Mouse (Mus musculus) heart, adult 8-10 months (tissue): Measurements from ENCODE around the gene Gemin7. TPM values are rescaled to one million over a fixed set of nuclear protein-coding genes. Genes with fewer than 3 reads are reported as not detected.

ENCODE experiments used
- DNase-seq: peaks from one replicate; pipeline ENCODE4 v3.0.0; 2022; ENCODE audit warnings: low spot score
- total RNA-seq, 4 experiments: library from RNA; stranded (reverse); gene quantifications; 2 replicates each; pipeline ENCODE4 v1.2.4; 2022

Gene Gemin7
- total RNA-seq, 4 experiments from 2014 or later, result 44.9 to 65.4 (median 52.1) TPM

DNA sequence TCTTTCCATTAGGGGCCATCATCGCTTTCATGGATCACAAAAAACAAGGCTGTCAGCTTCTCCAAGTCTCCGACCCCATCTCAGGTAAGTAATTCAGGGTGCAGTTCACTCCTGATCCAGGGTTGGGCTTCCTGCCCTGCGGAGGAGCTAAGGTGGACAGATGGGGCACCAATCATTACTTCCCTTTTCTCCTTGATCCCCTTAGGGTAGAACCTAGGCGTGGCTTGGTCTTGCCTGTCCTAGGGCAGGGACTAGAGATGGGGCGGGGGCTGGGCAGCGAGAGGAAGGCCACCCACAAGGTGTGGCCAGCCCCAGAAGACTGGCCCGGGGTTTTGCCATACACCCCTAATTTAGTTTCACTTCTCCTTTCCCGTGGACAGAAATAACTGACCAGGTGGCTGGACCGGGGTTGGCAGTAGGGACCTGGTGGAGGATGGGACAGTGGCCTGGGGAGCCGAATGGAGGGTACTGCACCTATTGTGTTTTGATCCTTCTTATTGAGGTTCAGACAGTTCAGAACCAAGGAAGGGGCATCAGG, 551 bp upstream of the Gemin7 start:
- no peak for DNase-seq

DNA sequence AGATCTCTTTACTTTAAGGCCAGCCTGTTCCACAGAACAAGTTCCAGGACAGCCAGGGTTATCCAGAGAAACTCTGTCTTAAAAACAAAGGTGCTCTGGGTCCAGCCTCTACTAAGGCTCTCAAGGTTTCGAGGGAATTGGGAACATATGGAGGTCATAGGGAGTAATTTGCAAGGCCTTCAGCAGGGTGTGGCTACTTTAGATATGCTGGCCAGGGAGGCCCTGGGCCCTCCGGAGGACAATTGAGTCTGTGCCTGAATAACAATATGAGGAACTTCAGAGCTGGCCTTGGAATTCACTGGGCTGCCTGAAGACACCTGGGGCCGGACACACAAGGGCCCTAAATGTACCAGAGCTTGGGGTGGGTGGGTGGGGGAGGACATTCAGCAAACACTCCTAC, 1.8 kb downstream of the Gemin7 start:
- DNase-seq, result no peak

DNA sequence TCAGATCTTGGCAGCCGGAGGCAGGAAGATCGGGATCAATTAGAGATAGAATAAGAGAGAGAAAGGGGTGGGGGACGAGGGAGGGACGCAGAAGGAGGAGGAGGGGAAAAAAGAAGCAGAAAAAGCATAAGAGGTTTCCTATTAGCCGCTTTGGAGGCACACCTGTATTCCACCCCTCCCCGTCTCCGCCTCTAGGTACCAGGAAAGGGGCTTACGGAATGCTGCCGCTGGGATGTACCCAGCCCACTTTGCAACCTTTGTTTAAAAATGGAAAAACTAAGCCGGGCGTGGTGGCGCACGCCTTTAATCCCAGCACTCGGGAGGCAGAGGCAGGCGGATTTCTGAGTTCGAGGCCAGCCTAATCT, 3.6 kb downstream of the Gemin7 start:
- no peak for DNase-seq

DNA sequence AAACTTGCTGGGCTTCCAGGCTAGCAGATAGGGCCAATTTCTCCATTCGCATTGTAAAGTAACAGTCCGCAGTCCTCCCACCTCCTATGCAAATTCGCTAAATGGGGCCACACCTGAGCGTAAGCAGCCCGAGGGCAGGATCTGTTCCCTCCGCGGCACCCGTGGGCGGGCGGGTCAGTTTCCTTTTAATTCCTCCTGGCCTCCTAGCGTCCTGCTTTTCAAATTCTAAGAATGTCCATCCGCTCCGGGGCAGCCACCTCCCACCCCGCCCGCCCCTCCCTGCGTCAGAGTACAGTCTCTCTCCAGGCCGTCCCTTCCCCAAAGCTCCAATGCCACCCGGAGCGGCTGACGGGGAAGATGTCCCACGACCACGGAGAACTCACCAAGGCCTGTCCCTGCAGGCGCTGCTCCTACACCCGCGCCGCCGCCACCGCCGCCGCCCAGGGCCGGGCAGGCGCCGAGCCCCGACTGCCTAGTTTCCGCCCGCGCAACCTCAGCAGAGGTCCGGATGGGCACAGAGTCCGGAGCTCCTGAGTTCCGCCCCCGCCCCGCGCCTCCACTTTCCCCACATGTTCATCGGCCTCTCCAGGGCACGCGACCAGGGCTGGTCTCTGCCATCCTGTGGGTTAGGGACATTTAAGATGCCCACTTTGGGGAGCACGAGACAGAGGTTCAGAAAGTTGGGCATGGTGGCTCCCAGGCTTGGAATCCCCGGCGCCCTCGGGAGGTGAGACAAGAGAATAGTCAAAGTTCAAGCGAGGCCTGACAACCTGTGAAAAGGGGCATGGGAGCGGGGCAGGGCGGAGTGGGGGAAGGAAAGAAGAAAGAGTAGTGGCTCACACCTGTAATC, 4.2 kb downstream of the Gemin7 start:
- peak; percentile 75 for DNase-seq

DNA sequence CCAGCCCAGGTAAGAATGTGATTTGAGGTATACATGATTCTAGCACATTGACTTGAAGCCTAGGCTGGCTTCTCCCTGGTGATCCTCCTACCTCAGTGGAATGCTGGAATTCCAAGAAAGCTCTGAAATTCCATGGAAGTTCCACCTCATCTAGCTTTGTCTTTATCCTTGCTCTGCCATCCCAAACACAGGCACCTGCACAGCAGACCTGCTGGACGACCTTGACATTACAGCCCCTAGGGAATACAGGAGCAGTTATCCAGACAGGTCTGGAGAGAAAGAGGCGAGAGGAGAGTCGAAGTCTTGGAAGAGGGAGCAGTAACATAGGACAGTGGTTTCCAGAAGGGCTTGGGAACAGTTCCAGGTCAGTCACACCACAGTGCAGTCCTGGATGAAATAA, 7.7 kb downstream of the Gemin7 start:
- DNase-seq, result no peak

DNA sequence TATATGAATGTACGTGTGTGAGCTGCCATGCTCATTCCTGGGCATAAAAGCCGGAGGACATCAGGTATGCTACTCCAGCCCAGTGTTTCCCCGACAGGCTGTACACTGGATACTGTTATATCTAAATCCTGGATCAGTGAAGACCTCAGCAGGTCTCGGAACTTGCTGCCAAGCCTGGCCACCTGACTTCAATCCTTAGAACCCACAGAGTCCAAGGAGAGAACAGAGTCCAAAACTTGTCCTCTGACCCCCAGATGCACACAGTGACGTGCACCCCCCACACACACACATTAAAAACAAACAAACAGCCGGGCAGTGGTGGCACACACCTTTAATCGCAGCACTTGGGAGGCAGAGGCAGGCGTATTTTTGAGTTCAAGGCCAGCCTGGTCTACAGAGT, 10.0 kb downstream of the Gemin7 start:
- DNase-seq, result no peak

DNA sequence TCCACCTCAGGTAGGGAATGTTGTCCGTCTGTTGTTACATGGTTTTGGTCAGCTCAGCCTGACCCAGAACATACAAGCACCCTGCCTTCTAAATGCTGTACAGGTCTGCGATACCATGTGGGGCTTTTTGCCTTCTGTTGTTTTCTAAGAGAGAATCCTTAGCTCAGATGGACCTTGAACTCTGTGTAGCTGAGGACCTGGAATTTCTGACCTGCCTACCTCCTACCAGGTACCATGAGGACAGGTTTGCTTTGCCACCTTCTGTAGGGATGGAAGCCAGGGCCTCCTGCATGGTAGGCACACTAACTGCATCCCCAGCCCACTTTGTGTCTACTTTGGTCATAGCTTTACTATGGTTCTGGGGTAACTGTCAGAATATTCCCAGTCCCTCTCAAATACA, 11.6 kb downstream of the Gemin7 start:
- DNase-seq, result no peak

DNA sequence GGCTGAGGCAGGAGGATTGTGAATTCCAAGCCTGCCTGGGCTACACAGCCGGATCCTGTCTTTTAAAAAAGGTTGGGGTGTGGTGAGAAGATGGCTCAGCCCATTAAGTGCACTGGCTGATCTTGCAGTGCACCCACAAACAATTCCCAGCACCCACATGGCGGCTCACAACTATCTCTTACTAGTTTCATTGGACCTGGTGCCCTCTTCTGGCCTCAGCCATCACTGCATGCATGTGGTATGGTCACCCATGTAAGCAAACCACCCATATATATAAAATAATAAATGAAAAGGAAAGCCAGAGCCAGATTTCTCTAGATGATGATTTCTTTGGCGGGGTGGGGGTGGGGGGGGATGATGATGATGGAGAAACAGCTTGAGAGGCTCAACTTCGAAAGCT, 12.9 kb downstream of the Gemin7 start:
- DNase-seq, result no peak

DNA sequence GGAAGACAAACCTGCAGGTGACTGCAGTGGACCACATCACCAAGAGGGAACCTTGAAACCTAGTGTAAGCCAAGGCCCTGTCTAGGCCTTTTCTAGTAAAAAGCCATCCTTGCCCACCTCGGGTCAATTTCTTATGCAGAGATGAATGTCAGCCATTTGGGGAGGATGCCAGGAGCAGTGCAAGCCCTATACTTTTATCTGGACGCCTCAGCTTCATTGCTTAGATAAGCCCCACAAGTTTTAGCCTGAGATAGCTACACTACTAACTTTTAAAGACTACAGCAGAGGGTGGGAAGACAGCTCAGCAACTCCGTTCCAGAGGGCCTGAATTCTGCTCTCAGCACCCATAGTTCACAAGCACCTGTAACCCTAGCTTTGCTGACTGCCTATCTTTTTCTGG, 13.5 kb downstream of the Gemin7 start:
- no peak for DNase-seq

DNA sequence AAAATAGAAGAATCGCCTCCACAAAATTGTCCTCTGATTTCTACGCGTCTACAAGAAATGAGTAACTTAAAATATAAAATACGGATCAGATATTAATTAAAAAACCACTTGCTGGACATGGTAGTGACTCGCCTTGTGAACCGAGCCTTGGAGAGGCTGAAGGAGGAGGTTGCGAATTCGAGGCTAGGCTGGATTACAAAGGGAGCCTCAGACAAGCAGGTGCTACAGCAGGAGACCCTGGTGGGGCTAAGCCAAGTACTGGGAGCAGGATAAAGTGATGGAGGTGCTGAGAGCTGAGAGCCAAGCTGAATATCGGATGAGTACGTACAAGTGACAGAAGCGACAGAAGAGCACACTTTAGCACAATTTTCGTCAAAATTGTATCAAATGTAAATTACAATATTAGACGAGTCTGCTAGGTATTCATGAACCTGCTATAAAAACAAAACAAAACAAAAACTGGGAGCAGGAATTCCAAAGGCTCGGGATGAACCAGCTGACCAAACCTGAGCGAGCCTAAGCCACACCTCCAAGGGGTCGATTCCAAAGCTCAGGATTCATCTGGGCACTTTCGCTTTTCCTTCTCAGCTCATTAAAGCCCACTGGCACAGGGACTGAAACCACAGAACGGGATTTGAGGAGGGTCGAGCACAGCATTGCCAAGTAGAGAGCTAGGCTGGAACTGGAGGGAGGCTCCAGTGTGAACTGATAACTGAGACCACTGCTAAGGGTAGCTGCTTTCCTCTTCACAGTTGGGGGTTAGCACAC, 14.6 kb downstream of the Gemin7 start, which contains the start of gene Ppp1r37:
Gene Ppp1r37, minus strand, starts transcription at position 434 of the 768 bp plus-strand sequence.
- DNase-seq, result no peak

DNA sequence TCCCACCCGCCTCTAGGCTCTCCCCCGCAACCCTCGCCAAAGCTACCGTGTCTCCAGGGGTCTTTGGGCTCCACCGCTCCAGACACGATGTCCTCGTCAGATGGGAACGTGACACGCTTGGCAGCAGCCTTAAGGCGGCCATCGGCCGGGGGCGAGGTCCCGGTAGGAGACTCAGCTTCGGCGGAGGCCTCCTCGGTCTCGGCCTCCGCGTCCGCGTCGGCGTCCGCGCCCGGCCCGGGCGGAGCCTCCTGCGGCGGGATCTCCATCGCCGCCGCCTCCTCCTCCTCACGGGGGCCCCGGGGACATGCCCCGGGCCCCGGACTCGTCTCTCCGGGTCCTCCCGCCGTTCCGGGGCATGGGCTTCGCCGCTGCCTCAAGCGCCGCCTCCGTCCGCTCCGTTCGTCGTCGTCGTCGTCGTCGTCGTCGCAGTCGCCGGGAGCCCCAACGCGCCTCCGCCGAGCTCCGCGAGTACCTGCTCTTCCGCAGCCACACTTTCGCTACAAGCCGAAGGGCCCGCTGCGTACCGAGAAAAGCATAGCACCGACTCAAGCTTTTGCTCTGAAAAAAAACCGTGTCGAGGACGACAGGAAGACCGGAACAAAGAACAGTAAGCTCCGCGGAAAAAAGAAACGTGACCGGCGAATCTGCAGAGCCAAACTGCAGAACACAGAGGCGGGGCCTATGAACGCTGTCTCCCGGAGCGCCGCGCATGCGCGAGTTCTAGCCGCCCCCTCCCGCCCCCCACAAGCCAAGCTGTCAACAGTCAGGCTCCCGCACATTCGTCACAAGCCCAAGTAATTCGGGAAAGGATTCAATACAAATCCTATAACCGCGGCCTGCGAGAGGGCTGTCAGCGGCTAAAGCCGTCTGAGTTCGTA, 15.4 kb downstream of the Gemin7 start:
- peak; percentile 81 for DNase-seq

DNA sequence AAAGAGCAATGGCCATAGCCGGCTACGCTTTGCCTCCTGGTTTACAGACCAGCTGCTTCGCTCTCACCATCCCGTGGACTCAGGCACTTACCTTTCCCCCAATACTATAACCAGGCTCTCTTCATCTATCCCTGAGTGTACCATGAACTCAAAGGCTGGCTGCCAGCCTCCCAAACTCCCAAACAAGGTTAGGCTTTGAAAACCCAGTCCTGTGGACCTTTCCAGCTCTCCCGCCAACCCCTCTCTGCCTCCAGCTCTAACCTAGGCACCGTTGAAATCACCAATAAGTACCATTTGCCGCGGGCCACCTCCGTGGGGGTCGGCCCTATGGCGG, 16.0 kb downstream of the Gemin7 start:
- no peak for DNase-seq

DNA sequence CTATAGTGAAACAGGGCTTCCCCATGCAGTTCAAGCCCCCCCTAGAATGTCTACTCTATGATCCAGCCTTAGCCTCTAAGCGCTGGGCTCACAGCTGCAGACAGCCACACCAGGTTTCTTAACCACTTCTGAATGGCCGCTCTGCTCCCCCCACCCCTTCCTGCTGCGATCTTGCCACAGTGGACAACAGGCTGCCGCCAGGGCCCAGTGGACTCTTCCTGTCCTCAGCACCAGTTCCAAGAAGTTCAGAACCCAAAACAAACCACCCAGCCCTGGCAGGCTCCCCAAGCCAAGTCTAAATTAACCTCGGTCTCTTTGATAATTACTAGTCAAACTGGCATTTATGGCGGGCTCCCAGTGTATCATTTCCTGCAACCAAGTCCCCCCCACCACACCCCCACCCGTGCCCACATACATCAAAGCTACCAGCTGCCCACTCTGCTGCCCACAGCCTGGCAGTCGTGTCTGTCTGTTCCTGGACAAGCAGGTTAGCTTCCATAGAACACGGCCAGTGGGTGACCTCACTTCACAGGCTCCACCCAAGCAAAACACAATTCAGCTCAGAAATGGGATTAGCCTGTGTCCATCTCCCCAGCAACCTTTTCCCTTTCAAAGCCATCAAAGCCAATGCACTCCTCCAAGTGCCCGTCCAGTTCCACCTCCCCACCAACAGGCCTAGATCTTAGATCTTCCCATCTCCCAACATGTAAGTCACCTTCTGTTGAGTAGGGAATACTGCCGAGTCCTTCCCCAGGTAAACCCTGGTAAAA, 16.7 kb downstream of the Gemin7 start:
- DNase-seq, result no peak

DNA sequence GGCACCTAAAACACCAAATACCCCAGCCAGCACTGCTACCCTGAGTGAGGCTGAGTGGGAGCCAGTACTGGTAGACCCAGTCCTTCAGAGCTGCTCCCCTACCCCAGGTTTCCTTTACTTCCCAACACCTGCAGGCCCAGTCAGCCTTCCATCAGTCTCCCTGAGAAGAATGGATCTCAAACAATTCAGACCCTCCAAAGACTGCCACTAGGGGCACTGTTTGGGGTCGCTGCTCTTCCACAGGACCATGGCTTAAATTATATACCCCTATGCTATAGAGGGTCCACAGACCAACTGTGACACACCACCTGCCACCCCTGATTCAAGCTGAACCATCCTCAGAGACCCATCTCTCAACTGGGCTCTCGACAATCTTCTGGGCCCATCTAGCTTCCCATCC, 18.4 kb downstream of the Gemin7 start:
- DNase-seq, result no peak

DNA sequence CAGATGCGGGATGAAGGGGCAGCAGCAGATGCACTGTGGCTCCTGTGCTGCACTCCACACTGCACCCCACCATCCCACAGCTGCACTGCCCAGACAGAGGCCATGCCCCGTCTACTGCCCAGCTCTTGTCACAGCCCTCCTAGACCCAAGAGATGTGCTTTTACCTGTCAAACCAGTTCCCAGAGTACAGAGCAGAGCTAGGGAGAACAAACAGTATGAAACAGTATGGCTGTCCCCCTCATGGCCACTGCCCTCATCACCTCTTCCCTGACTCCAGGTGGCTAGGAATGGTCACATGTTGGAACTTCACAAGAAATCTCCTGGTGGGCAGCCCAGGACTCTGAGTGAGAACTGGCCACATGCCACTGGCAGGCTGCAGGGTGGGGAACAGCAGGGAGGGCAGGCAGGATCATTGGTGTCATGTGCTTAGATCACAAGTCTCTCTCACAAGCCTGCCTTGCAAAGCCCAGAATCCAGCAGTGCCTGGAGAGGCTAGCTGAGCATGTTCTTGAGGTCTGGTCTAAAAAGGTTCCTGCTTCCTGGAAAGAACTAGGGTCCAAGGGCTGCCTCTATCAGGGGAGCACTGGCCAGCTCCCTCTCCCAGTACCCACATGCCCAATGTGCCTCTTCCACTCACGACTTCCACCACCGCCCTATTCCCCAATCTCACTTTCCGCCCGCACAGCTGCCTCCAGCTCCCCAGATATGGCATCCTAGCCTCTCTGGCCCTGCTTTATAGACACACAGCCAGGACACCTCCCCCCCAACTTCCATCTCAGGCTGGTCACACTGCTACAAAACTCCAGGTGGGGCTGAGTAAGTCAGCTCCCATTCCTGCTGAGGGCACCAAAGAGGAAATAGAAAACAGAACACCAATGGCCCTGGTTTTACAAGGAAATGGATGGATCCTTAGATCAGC, 19.2 kb downstream of the Gemin7 start:
- DNase-seq, result no peak

DNA sequence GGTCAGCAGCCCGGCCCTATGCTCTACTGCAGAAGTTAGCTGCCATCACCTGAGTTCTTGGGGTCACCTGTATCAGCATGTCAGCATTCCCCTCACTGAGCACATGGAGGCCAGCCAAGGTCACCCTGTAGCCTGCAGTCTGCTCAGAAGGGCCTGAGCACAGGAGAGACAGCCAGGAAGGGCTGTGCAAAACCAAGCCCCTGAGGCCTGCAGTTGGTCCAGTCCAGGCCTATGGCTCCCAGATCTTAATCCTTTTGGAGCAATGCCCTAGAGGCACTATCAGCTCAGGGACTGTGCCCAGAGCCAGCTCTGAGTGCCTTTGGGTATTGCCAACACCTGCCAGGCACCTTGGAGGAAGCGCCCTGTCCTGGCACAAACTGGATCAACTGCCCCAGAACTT, 20.3 kb downstream of the Gemin7 start:
- DNase-seq, result no peak

DNA sequence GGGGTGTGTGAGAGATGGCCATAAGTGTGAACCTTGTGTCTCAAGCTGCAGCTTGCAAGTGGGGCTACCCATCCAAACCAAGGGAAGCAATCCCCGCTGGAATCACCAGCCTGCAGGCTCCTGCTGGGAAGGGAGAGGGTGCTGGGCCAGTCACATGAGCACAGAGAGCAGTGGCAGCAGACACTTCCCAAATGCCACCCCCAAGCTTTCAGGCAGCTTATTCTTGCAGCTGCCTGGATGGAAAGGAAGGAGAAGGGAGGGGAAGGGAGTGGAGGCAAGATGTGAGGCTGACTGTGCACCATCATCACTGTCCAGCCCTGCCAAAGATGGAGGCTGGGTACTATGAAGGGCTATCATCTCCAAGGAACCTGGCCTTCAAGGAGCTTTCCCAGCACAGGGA, 23.2 kb downstream of the Gemin7 start:
- DNase-seq, result no peak

DNA sequence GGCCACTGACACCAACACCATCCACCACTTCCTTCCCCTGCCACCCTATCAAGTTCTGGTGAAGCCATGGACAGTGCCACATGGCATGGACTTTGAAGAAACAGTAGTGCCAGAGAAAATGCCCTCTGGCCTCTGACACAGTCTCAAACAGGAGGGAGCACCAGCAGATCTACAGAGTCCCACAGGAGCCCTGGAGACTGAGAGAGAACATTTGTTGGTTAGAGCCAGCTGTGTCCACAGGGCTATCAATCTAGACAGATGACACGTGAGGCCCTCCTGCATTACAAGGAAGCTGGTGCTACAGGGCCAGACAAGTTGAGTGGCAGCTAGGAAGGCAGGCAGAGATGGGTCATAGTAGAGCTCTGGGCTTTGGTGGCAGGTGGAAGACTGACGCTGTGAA, 25.0 kb downstream of the Gemin7 start:
- no peak for DNase-seq

DNA sequence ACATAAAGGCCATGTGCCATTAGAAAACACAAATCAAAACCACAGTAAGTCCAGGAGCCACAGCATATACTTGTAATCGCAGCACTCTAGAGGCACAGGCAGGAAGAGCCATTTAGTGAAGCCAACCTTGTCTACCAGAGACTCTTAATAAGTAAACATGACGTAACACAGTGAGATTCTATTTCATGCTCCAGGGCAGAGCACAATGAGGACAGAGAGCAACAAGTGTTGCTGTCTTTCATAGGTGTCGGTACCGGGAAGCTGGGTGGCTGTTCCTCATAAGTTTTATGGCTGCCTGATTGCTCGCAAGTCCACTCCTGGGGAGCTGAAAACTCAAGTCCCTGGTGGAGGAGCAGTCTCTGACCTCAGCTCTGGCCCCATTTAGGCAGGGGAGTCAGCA, 25.8 kb downstream of the Gemin7 start:
- DNase-seq, result no peak

DNA sequence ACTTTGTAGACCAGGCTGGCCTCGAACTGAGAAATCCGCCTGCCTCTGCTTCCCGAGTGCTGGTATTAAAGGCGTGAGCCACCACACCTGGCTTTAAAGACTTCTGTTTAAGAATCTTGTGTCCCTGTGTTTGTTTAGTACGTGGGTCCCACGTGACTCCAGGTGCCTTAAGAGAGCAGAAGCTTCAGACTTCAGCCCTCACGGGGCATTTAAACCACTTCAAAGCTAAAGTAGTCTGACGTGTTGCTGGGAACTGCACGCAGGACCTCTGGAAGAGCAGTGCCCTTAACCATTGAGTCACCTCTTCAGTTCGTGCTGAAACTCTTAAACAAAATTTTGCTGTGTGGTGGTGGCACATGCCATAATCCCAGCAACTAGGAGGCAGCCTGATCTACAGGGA, 28.0 kb downstream of the Gemin7 start:
- no peak for DNase-seq
